Mouse (Mus musculus) heart, adult 8-10 months (tissue): ENCODE measurements around the gene Tcf25. TPM values are rescaled to one million over a fixed set of nuclear protein-coding genes. Genes with fewer than 3 reads are reported as not detected.
"Not testable (repeated sequence)": the region's sequence is repeated elsewhere in the genome, so short reads cannot be mapped to it uniquely, and the experiment has no call there.

ENCODE experiments used
- DNase-seq: peaks from one replicate; pipeline ENCODE4 v3.0.0; 2022; ENCODE audit warnings: low spot score
- total RNA-seq, 4 experiments: library from RNA; stranded (reverse); gene quantifications; 2 replicates each; pipeline ENCODE4 v1.2.4; 2022

Gene Tcf25
- total RNA-seq, 4 experiments from 2014 or later = 135 to 187 (median 158) TPM

DNA sequence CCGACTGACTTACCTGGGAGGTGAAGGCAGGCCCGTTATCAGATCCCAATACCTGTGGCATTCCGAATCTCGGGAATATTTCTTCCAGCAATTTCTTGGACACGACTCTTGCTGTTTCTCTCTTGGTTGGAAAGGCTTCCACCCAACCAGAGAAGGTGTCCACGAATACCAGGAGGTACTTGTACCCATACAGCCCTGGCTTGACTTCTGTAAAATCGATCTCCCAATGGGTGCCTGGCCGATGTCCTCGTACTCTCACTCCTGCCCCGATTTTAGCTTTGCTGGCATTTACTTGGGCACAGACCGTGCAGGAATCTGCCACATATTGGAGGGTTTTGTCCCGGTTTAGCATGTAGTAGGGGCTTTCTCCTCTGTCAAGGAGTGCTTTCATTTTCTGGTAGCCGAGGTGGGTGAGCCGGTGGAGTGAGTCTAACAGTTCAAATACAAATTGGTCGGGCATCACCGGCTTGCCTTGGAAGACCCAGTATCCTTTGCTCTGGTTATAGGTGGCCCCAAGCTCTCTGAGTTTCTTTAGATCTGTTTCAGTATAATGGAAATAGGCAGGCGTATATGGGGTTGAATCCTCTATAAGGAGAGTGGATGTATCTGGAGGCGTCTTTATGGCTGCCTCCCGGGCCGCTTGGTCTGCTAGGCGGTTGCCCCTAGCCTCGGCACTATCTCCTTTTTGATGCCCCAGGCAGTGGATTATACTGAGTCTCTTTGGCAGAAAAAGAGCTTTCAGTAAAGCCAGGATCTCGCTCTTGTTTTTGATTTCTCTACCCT is 55.6 kb downstream of the Tcf25 start:
- DNase-seq = no peak

DNA sequence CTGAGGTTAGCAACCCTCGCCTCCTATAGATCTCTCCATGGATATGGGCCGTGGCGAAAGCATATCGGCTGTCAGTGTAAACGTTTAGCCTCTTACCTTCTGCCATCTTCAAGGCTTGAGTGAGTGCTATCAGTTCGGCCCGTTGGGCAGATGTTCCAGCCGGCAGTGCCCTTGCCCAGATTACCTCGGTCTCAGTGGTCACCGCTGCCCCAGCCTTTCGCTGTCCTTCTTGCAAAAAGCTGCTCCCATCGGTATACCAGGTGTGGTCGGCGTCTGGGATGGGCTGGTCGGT is 56.1 kb downstream of the Tcf25 start:
- DNase-seq = not testable (repeated sequence)

DNA sequence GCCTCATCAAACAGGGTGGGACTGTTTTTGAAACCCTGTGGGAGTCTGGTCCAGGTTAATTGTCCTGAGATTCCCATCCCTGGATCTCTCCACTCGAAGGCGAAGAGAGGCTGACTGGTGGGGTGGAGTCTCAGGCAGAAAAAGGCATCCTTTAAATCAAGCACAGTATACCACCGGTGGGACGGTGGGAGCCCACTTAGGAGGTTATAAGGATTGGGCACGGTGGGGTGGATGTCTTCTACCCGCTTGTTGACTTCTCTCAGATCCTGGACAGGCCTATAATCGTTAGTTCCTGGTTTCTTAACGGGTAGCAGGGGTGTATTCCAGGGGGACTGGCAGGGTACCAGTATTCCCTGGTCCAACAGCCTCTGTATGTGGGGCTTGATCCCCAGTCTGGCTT is 57.4 kb downstream of the Tcf25 start:
- DNase-seq = not testable (repeated sequence)

GRCm38 (mm10) chr8:123431616-123432365 is 58.2 kb downstream of the Tcf25 start:
- no peak for DNase-seq

GRCm38 (mm10) chr8:123432381-123432780 is 58.8 kb downstream of the Tcf25 start:
- no peak for DNase-seq

DNA sequence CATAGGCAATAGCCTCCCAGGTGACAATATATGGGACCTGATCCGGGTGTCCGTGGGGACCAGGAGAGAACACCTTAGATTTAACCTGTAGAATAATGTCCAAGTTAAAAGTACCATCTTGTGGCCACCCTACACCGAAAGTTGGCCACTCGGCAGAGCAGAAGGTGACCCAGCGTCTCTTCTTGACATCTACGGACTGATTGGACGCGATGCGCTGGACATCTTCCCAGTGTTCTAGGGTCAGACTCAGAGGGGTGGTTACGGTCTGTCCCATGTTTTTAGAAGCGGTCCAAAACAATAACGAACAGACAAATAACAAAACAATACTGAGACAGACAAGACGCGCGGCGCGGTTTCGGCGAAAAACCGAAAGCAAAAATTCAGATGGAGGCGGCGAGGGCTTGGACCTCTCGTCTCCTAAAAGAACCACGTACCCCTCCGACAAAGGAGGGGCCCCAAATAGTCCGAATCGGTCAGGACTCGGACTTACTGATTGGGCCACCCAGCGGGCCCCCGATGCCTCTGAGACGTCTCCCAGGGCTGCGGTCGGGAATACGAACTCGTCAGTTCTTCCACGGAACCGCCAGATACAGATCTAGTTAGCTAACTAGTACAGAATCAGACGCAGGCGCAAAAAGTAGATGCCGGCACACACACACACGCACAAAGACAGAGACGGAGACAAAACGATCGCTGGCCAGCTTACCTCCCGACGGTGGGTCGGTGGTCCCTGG is 59.9 kb downstream of the Tcf25 start:
- DNase-seq = not testable (repeated sequence)

DNA sequence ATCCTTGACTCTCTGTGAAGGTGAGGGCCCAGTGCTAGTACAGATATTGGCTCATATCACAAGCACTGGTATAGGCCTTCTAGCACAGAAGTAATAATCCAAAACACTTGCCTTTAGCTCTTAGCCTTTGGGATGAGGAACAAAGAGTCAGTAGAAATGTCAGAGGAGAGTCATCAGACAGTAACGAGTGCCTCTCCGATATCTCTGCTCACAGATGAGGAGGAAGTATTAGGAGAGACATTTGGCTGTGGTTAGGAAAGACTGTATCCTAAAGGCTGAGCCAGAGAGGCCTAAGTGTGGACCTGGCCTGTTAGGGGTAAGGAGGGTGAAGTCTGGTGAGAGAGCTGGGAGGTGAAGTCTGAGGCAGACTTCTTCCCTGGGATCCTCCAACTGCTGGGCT is 68.2 kb downstream of the Tcf25 start:
- no peak for DNase-seq

GRCm38 (mm10) chr8:123442351-123442750 is 68.8 kb downstream of the Tcf25 start:
- no peak for DNase-seq

DNA sequence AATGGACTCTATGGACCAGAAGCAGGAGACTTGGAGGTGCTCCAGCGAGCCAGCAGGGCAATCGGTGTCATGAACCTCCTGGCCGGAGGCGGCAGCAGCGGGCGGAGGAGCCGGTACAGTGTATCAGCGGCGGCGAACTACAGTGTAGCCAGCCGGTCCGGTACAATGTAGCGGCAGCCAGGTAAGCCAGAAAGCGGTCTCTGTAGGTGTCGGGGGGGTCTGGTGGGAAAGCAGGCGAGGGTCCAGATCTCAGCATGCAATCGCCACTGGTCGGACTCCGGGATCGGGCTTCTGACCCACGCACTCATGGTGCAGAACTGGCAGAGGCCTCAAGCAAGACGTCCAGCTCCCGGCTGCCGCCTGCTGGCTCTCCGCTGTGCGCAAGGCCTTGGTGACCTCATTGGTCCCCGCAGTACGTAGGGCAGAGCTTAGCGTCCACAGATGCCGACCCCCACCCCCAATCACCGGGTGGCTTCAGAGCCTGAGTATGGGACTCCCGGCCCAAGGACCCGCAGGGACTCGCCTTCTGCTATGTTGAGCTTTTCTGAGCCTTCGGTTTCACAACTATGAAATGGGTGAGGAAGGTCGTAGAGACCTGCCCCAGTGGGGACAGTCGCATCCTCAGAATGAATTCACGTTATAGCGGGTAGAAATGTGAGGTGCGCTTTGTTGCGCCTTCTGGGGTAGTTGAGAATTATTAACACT is 69.5 kb downstream of the Tcf25 start:
- peak; percentile 95 for DNase-seq

- no peak for DNase-seq
Observed at GRCm38 (mm10) chr8:123443576-123443921, 70.0 kb downstream of the Tcf25 start.

GRCm38 (mm10) chr8:123444131-123444530 is 70.6 kb downstream of the Tcf25 start:
- no peak for DNase-seq

DNA sequence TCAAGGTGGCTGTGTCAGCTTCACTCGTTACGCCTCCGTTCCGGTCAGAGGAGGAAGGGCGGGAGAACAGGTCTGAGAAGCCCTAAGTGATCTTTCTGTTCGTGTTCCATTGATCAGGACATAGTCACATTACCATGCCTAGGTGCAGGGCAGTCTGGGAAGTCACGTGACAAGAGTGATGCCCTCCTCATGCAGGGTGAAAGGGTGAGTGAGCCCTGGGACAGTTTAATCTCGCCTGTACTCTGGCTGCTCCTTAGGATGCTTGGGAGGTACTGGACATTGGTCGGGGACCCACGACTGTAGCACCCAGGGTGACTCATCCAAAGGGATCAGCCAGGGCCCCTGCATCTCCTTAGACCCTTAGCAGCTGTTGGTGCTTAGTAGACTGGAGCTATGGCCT is 72.4 kb downstream of the Tcf25 start:
- no peak for DNase-seq

DNA sequence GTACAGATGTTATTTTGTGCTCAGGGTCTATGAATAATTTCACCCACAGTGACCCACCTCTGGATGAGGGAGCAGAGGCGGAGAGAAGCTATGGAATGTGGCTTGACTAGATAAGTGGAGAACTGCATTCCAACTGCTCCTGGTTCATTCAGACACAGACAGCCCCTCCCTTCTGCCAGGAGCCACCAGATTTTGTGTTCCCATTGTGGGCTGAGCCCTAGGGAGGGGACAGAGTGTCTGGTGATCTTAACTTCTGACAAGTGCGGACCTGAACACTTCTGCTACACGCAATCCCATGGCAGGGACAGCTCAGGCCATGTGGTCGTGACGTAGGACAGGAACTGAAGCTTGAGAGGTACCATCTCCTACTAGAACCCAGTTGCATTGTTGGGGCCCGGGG is 73.2 kb downstream of the Tcf25 start:
- no peak for DNase-seq

DNA sequence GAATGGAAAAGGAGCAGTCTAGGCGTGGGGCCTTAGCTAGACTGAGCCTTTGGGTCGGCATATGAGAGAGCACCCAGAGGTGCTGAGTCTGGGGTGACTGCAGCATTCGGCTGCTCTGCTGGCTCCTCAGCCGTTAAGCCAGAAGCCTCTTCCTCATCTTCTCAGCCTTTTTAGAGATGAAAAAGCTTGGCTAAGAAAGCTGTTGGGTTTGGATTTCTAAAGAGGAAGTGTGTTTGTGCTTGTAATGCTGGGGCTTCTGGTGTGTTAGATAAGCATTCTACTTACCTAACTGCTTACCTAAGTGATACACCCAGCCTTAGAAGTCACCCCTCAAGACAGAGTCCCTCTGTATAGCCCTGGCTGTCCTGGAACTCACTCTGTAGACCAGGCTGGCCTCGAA is 77.2 kb downstream of the Tcf25 start:
- no peak for DNase-seq

GRCm38 (mm10) chr8:123451747-123452146 is 78.2 kb downstream of the Tcf25 start:
- not testable (repeated sequence) for DNase-seq

- no peak for DNase-seq
Observed at GRCm38 (mm10) chr8:123452149-123452548, 78.6 kb downstream of the Tcf25 start.

GRCm38 (mm10) chr8:123453291-123453690 is 79.7 kb downstream of the Tcf25 start:
- DNase-seq = no peak

Other genes starting within 250 kb of the Tcf25 start
- under 1 TPM; 0.34 to 0.87 (median 0.60) TPM for gene Sult5a1, start 215.4 kb upstream of the Tcf25 start, total RNA-seq
- gene Dpep1, start 187.5 kb upstream of the Tcf25 start, total RNA-seq = 10 to 100 TPM; 22.6 to 45.5 (median 37.4) TPM
- 10 to 100 TPM; 61.3 to 68.0 (median 65.5) TPM for gene Chmp1a, start 161.0 kb upstream of the Tcf25 start, total RNA-seq
- 10 to 100 TPM; 22.0 to 36.7 (median 27.5) TPM for gene Spata33, start 160.9 kb upstream of the Tcf25 start, total RNA-seq
- gene Cdk10, start 148.9 kb upstream of the Tcf25 start, total RNA-seq = 10 to 100 TPM; 15.0 to 25.2 (median 20.2) TPM
- 1 to 10 TPM; 4.4 to 7.0 (median 6.0) TPM for gene Spata2l, start 137.5 kb upstream of the Tcf25 start, total RNA-seq
- gene Zfp276, start 119.6 kb upstream of the Tcf25 start, total RNA-seq = 10 to 100 TPM in 1 of 4 experiments, 1 to 10 TPM in 3; 8.2 to 10.8 (median 9.2) TPM
- gene Vps9d1, start 119.4 kb upstream of the Tcf25 start, total RNA-seq = 10 to 100 TPM; 25.5 to 35.0 (median 27.5) TPM
- gene Fanca, start 55.2 kb upstream of the Tcf25 start, total RNA-seq = 1 to 10 TPM; 5.3 to 7.8 (median 6.3) TPM
- under 1 TPM in 2 of 4 experiments, not detected in 2; 0.16 to 0.22 TPM for gene Spire2, start 41.0 kb upstream of the Tcf25 start, total RNA-seq
- gene Mc1r, start 33.4 kb downstream of the Tcf25 start, total RNA-seq = not detected
- under 1 TPM; 0.22 to 0.75 (median 0.35) TPM for gene Tubb3, start 37.7 kb downstream of the Tcf25 start, total RNA-seq
- gene Def8, start 49.8 kb downstream of the Tcf25 start, total RNA-seq = 10 to 100 TPM; 64.0 to 74.9 (median 68.1) TPM
- 10 to 100 TPM; 59.2 to 78.1 (median 73.3) TPM for gene Afg3l1, start 104.2 kb downstream of the Tcf25 start, total RNA-seq
- not detected for gene Dbndd1, start 141.7 kb downstream of the Tcf25 start, total RNA-seq
- gene Gas8, start 145.1 kb downstream of the Tcf25 start, total RNA-seq = 1 to 10 TPM; 2.9 to 5.6 (median 4.0) TPM